Mouse (Mus musculus) spleen, adult 2 months (tissue): ENCODE data around the gene Zbp1. TPM values are rescaled to one million over a fixed set of nuclear protein-coding genes. Genes with fewer than 3 reads are reported as not detected.
A peak's percentile ranks its signal among the peaks of the same experiment; 100 is the strongest.

ENCODE experiments used
- DNase-seq, 2 experiments: peaks; one replicate each; pipeline versions ENCODE4 v3.0.0 to v3.0.0-alpha.2; 2012 to 2021; ENCODE audit warnings: low spot score in 2 of 2, low read depth in 1 of 2
- H3K27ac ChIP-seq: fragments of 200-500 bp; 2 replicates; pipeline ENCODE4 v1.5.1; 2012; ENCODE audit warnings: low read length, inconsistent platforms; ENCODE audit not compliant: insufficient read depth
- H3K27me3 ChIP-seq: fragments of 200-500 bp; 2 replicates; pipeline ENCODE4 v1.6.1; 2012; ENCODE audit warnings: mild to moderate bottlenecking, moderate library complexity, low read length, inconsistent platforms; ENCODE audit not compliant: control insufficient read depth, insufficient read depth
- H3K36me3 ChIP-seq: fragments of 200-500 bp; 2 replicates; pipeline ENCODE4 v1.6.1; 2012; ENCODE audit warnings: mild to moderate bottlenecking, low read length, inconsistent platforms; ENCODE audit not compliant: control insufficient read depth, insufficient read depth
- H3K4me1 ChIP-seq: fragments of 200-500 bp; 2 replicates; pipeline ENCODE4 v1.6.1; 2011; ENCODE audit warnings: inconsistent platforms; ENCODE audit not compliant: control insufficient read depth, insufficient read depth, insufficient read length
- H3K4me3 ChIP-seq: fragments of 200-500 bp; 2 replicates; pipeline ENCODE4 v1.5.1; 2011; ENCODE audit warnings: mild to moderate bottlenecking, inconsistent platforms; ENCODE audit not compliant: insufficient read depth, insufficient read length; ENCODE audit errors: extremely low read depth
- CTCF ChIP-seq: fragments of 200-500 bp; IDR thresholded peaks from 2 replicates; pipeline ENCODE4 v1.5.1; 2011; ENCODE audit warnings: mild to moderate bottlenecking, inconsistent platforms; ENCODE audit not compliant: insufficient read depth, insufficient read length, insufficient replicate concordance; ENCODE audit errors: extremely low read depth
- POLR2A ChIP-seq: fragments of 200-500 bp; IDR thresholded peaks from 2 replicates; pipeline ENCODE4 v1.6.1; 2011; ENCODE audit warnings: low read depth, low read length, inconsistent platforms
- WGBS: fragments of 180-500 bp; shearing (Covaris S2); methylation state at CpG from one replicate; pipeline ENCODE4 v1.1.7; 2018; 5-methylcytosine and 5-hydroxymethylcytosine counted together
- polyA plus RNA-seq: library from polyadenylated mRNA; depleted of rRNA; stranded (reverse); fragments of >200 nt; gene quantifications from 2 replicates; pipeline ENCODE4 v1.2.3, GENCODE M21; 2012

Gene Zbp1
- polyA plus RNA-seq, 1 experiment: 19.6 TPM

- 54% methylated on average over 11 of the region's 11 CpGs for WGBS
- TF ChIP-seq CTCF (no peak), POLR2A (no peak)
- H3K27ac ChIP-seq: no peak overlapping the region
- H3K4me3 ChIP-seq: no peak overlapping the region
- H3K36me3 ChIP-seq: no peaks in the 10 kb centered on the region
- DNase-seq: no peak
- no peaks in the 10 kb centered on the region for H3K27me3 ChIP-seq
- no peaks in the 10 kb centered on the region for H3K4me1 ChIP-seq
Measured at GRCm38 (mm10) chr2:173184475-173185080, 34.1 kb downstream of the Zbp1 start.

- TF ChIP-seq CTCF (peak; percentile 59; the same call in 1 of the 2 replicates), POLR2A (no peak)
- WGBS: 7% methylated on average over 8 of the region's 8 CpGs
- Histone ChIP-seq H3K4me1 (no peaks in the 10 kb centered on the region), H3K27me3 (no peaks in the 10 kb centered on the region), H3K36me3 (no peaks in the 10 kb centered on the region), H3K4me3 (no peak overlapping the region), H3K27ac (no peak overlapping the region)
- DNase-seq: peak in 1 of 2 experiments; percentile 45
Measured at GRCm38 (mm10) chr2:173183836-173184460, 34.8 kb downstream of the Zbp1 start.

- DNase-seq: no peak
- WGBS: 89% methylated on average over 10 of the region's 10 CpGs
- Histone ChIP-seq H3K27ac (no peak overlapping the region), H3K4me1 (no peaks in the 10 kb centered on the region), H3K36me3 (no peaks in the 10 kb centered on the region), H3K4me3 (no peak overlapping the region), H3K27me3 (no peaks in the 10 kb centered on the region)
- TF ChIP-seq CTCF (no peak), POLR2A (no peak)
Measured at GRCm38 (mm10) chr2:173183311-173183710, 35.4 kb downstream of the Zbp1 start.

GRCm38 (mm10) chr2:173182796-173183195, 35.9 kb downstream of the Zbp1 start:
- Histone ChIP-seq H3K4me1 (no peaks in the 10 kb centered on the region), H3K27ac (no peak overlapping the region), H3K27me3 (no peaks in the 10 kb centered on the region), H3K4me3 (no peak overlapping the region), H3K36me3 (no peaks in the 10 kb centered on the region)
- 85% methylated on average over 7 of the region's 7 CpGs for WGBS
- DNase-seq: no peak
- TF ChIP-seq CTCF: no peak
- TF ChIP-seq POLR2A: no peak

- TF ChIP-seq CTCF (no peak), POLR2A (no peak)
- Histone ChIP-seq H3K27ac (no peak overlapping the region), H3K4me1 (peaks cover 2% of the 10 kb centered on the region; the same call in 1 of the 2 replicates), H3K4me3 (no peak overlapping the region), H3K36me3 (no peaks in the 10 kb centered on the region), H3K27me3 (no peaks in the 10 kb centered on the region)
- DNase-seq: no peak
- 95% methylated on average over 7 of the region's 7 CpGs for WGBS
Measured at GRCm38 (mm10) chr2:173181901-173182300, 36.8 kb downstream of the Zbp1 start.

GRCm38 (mm10) chr2:173181486-173181885, 37.2 kb downstream of the Zbp1 start:
- Histone ChIP-seq H3K27ac (no peak overlapping the region), H3K36me3 (no peaks in the 10 kb centered on the region), H3K4me3 (no peak overlapping the region), H3K4me1 (peaks cover 2% of the 10 kb centered on the region; the same call in 1 of the 2 replicates), H3K27me3 (no peaks in the 10 kb centered on the region)
- TF ChIP-seq POLR2A: no peak
- TF ChIP-seq CTCF: no peak
- DNase-seq: no peak
- 87% methylated on average over 5 of the region's 5 CpGs for WGBS

- H3K4me1 ChIP-seq: peaks cover 2% of the 10 kb centered on the region; the same call in 1 of the 2 replicates
- H3K4me3 ChIP-seq: no peak overlapping the region
- 70% methylated on average over 11 of the region's 11 CpGs for WGBS
- no peaks in the 10 kb centered on the region for H3K36me3 ChIP-seq
- no peak for TF ChIP-seq CTCF
- TF ChIP-seq POLR2A: no peak
- H3K27me3 ChIP-seq: no peaks in the 10 kb centered on the region
- DNase-seq: no peak
- no peak overlapping the region for H3K27ac ChIP-seq
Measured at GRCm38 (mm10) chr2:173180721-173181388, 37.9 kb downstream of the Zbp1 start.
